Mouse (Mus musculus): ENCODE results near the gene Sf3a2. TPM values are rescaled to one million over a fixed set of nuclear protein-coding genes. Genes with fewer than 3 reads are reported as not detected.
"Not testable (repeated sequence)": the region's sequence is repeated elsewhere in the genome, so short reads cannot be mapped to it uniquely, and the experiment has no call there.

The Sf3a2 gene
- total and polyA plus RNA-seq, 2 experiments: 6.7 to 17.8 TPM

DNA sequence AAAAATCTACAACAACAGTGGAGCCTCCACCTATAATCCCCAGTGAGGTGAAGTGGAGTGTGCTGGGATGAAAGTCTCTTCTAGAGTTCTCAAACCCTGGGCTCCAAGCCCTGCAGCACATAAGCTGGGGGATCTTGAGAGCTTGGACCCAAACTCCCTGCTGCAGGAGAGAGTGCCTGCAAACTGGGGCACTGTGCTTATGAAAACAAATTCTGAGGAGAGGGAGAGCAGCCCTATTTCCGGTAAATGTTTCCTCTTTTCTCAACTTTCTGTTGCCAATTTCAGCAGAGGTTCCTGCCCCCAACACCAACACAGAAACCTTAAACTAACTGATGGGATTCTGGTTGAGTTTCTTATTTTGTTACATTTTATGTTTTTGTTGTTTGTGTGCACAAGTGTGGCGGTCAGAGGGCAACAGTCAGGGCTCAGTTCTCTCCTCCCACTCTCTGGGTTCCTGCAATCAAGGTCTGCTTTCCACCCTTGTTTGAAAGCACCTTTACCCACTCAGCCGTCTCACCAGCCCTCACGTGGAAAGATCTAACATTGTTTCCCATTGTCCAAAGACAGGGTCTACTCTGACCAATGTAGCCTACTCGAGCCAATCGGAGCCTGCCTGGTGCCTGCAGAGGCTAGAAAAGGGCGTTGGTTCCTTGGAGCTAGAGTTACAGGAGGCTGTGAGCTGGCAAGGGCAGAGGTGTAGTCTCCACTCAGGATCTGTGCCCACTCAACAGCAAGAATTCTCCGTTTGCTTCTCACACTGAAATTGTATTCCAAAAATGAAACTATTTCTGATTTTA, 26.0 kb downstream of the Sf3a2 start:
- Histone ChIP-seq H3K9ac (ENCODE audit: low read depth, low read length) (peak overlapping the region; percentile 49), H3K79me2 (ENCODE audit: control insufficient read depth, insufficient read depth, low read length) (peaks cover 16% of the 10 kb centered on the region; the same call in 1 of the 2 replicates), H3K4me1 (ENCODE audit: control insufficient read depth, insufficient read depth, low read length) (peaks cover 22% of the 10 kb centered on the region), H3K27ac (replicated peaks; ENCODE audit: insufficient read depth, low read depth, low read length) (peak overlapping the region; percentile 84), H3K4me3 (ENCODE audit: insufficient read depth, low read depth, low read length) (no peak overlapping the region), H3K27me3 (ENCODE audit: control insufficient read depth, insufficient read depth, low read length) (no peaks in the 10 kb centered on the region), H3K36me3 (ENCODE audit: control insufficient read depth, insufficient read depth, low read length) (no peaks in the 10 kb centered on the region; the same call in 1 of the 2 replicates)
- peak; percentile 74 for DNase-seq (ENCODE audit: extremely low read depth, low read depth, low spot score)
- 14% methylated on average over 8 of the region's 8 CpGs for WGBS
- TF ChIP-seq CTCF (IDR thresholded peaks at IDR 0.05; ENCODE audit: low read depth, low read length): no peak
- TF ChIP-seq POLR2A (IDR thresholded peaks at IDR 0.05; ENCODE audit: extremely low read depth, insufficient read depth, low read length): no peak

DNA sequence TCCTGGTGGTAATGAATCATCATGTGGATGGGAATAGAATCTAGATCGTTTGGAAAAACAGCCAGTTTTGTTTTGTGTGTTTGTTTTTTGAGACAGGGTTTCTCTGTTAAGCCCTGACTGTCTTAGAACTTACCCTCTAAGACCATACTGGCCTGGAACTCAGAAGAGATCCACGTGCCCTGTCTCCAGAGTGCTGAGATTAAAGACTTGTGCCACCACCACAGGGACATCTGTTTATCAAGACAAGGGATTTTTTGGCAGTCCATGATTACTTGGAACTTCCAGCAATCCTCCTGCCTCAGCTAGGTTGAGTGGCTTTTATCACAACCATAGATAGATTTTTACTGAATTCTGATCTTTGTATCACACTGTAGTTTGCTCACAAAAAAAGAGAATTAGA, 26.8 kb downstream of the Sf3a2 start:
- H3K27ac ChIP-seq (replicated peaks; ENCODE audit: insufficient read depth, low read depth, low read length): peak overlapping the region; percentile 84; the same call in 1 of the 2 replicates
- H3K4me3 ChIP-seq (ENCODE audit: insufficient read depth, low read depth, low read length): no peak overlapping the region
- peaks cover 7% of the 10 kb centered on the region for H3K36me3 ChIP-seq (ENCODE audit: control insufficient read depth, insufficient read depth, low read length)
- WGBS: 46% methylated on average over 2 of the region's 2 CpGs
- H3K79me2 ChIP-seq (ENCODE audit: control insufficient read depth, insufficient read depth, low read length): peaks cover 16% of the 10 kb centered on the region; the same call in 1 of the 2 replicates
- DNase-seq (ENCODE audit: extremely low read depth, low read depth, low spot score): peak; percentile 21
- H3K27me3 ChIP-seq (ENCODE audit: control insufficient read depth, insufficient read depth, low read length): no peaks in the 10 kb centered on the region
- H3K9ac ChIP-seq (ENCODE audit: low read depth, low read length): no peak overlapping the region; the same call in 1 of the 2 replicates
- TF ChIP-seq POLR2A (IDR thresholded peaks at IDR 0.05; ENCODE audit: extremely low read depth, insufficient read depth, low read length) (no peak), CTCF (IDR thresholded peaks at IDR 0.05; ENCODE audit: low read depth, low read length) (no peak)
- H3K4me1 ChIP-seq (ENCODE audit: control insufficient read depth, insufficient read depth, low read length): peaks cover 29% of the 10 kb centered on the region

- TF ChIP-seq CTCF (IDR thresholded peaks at IDR 0.05; ENCODE audit: low read depth, low read length): no peak
- TF ChIP-seq POLR2A (IDR thresholded peaks at IDR 0.05; ENCODE audit: extremely low read depth, insufficient read depth, low read length): peak; percentile 89
- Histone ChIP-seq H3K4me1 (ENCODE audit: control insufficient read depth, insufficient read depth, low read length) (peaks cover 37% of the 10 kb centered on the region), H3K9ac (ENCODE audit: low read depth, low read length) (peak within 1 kb of the TSS; percentile 99), H3K36me3 (ENCODE audit: control insufficient read depth, insufficient read depth, low read length) (peaks cover 8% of the 10 kb centered on the region), H3K27me3 (ENCODE audit: control insufficient read depth, insufficient read depth, low read length) (no peaks in the 10 kb centered on the region), H3K27ac (replicated peaks; ENCODE audit: insufficient read depth, low read depth, low read length) (peak within 1 kb of the TSS; percentile 98), H3K79me2 (ENCODE audit: control insufficient read depth, insufficient read depth, low read length) (peaks cover 16% of the 10 kb centered on the region; the same call in 1 of the 2 replicates), H3K4me3 (ENCODE audit: insufficient read depth, low read depth, low read length) (peak within 1 kb of the TSS; percentile 99)
- under 1% methylated on average over 76 of the region's 82 CpGs for WGBS
- DNase-seq (ENCODE audit: extremely low read depth, low read depth, low spot score): peak; percentile 98
Observed at GRCm38 (mm10) chr10:80826151-80827062, 28.4 kb downstream of the Sf3a2 start, which contains the start of gene Oaz1. Gene Oaz1, plus strand, starts transcription at chr10:80826656.

GRCm38 (mm10) chr10:80827063-80827869, 29.3 kb downstream of the Sf3a2 start:
- no peaks in the 10 kb centered on the region for H3K27me3 ChIP-seq (ENCODE audit: control insufficient read depth, insufficient read depth, low read length)
- peak; percentile 17 for DNase-seq (ENCODE audit: extremely low read depth, low read depth, low spot score)
- peaks cover 37% of the 10 kb centered on the region for H3K4me1 ChIP-seq (ENCODE audit: control insufficient read depth, insufficient read depth, low read length)
- H3K4me3 ChIP-seq (ENCODE audit: insufficient read depth, low read depth, low read length): peak overlapping the region; percentile 99
- TF ChIP-seq CTCF (IDR thresholded peaks at IDR 0.05; ENCODE audit: low read depth, low read length) (no peak), POLR2A (IDR thresholded peaks at IDR 0.05; ENCODE audit: extremely low read depth, insufficient read depth, low read length) (no peak)
- peak overlapping the region; percentile 56 for H3K27ac ChIP-seq (replicated peaks; ENCODE audit: insufficient read depth, low read depth, low read length)
- peaks cover 8% of the 10 kb centered on the region for H3K36me3 ChIP-seq (ENCODE audit: control insufficient read depth, insufficient read depth, low read length)
- WGBS: 3% methylated on average over 29 of the region's 29 CpGs
- H3K9ac ChIP-seq (ENCODE audit: low read depth, low read length): peak overlapping the region; percentile 99
- peaks cover 16% of the 10 kb centered on the region; the same call in 1 of the 2 replicates for H3K79me2 ChIP-seq (ENCODE audit: control insufficient read depth, insufficient read depth, low read length)

GRCm38 (mm10) chr10:80827870-80828420, 29.9 kb downstream of the Sf3a2 start:
- Histone ChIP-seq H3K4me1 (ENCODE audit: control insufficient read depth, insufficient read depth, low read length) (peaks cover 37% of the 10 kb centered on the region), H3K27me3 (ENCODE audit: control insufficient read depth, insufficient read depth, low read length) (no peaks in the 10 kb centered on the region), H3K36me3 (ENCODE audit: control insufficient read depth, insufficient read depth, low read length) (peaks cover 8% of the 10 kb centered on the region), H3K4me3 (ENCODE audit: insufficient read depth, low read depth, low read length) (peak overlapping the region; percentile 99), H3K27ac (replicated peaks; ENCODE audit: insufficient read depth, low read depth, low read length) (no peak overlapping the region; the same call in 1 of the 2 replicates), H3K9ac (ENCODE audit: low read depth, low read length) (peak overlapping the region; percentile 99), H3K79me2 (ENCODE audit: control insufficient read depth, insufficient read depth, low read length) (peaks cover 16% of the 10 kb centered on the region; the same call in 1 of the 2 replicates)
- TF ChIP-seq CTCF (IDR thresholded peaks at IDR 0.05; ENCODE audit: low read depth, low read length): no peak
- no peak for TF ChIP-seq POLR2A (IDR thresholded peaks at IDR 0.05; ENCODE audit: extremely low read depth, insufficient read depth, low read length)
- 31% methylated on average over 10 of the region's 10 CpGs for WGBS
- DNase-seq (ENCODE audit: extremely low read depth, low read depth, low spot score): peak; percentile 48

DNA sequence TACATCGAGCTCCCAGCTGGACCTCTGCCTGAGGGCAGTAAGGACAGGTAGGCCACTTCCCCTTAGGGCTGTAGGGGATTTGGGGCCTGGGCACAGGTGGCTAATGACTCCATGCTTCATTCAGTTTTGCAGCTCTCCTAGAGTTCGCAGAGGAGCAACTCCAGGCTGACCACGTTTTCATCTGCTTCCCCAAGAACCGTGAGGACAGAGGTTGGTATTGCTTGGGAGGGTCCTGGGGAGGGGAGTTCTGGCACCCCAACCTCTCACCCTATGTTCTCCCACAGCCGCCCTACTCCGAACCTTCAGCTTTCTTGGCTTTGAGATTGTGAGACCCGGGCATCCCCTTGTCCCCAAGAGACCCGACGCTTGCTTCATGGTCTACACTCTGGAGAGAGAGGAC, 30.6 kb downstream of the Sf3a2 start:
- not testable (repeated sequence) for H3K27ac ChIP-seq (replicated peaks; ENCODE audit: insufficient read depth, low read depth, low read length); H3K36me3 ChIP-seq (ENCODE audit: control insufficient read depth, insufficient read depth, low read length); H3K27me3 ChIP-seq (ENCODE audit: control insufficient read depth, insufficient read depth, low read length); DNase-seq (ENCODE audit: extremely low read depth, low read depth, low spot score)
- peaks cover 37% of the 10 kb centered on the region for H3K4me1 ChIP-seq (ENCODE audit: control insufficient read depth, insufficient read depth, low read length)
- H3K79me2 ChIP-seq (ENCODE audit: control insufficient read depth, insufficient read depth, low read length): peaks cover 16% of the 10 kb centered on the region; the same call in 1 of the 2 replicates
- H3K9ac ChIP-seq (ENCODE audit: low read depth, low read length): peak overlapping the region; percentile 55
- peak overlapping the region; percentile 99; the same call in 1 of the 2 replicates for H3K4me3 ChIP-seq (ENCODE audit: insufficient read depth, low read depth, low read length)
- WGBS: 43% methylated on average over 9 of the region's 9 CpGs
